Mouse (Mus musculus) lung, postnatal 0 days (tissue): Measurements from ENCODE around the gene Ror1.

Source experiments
- CTCF ChIP-seq: IDR thresholded peaks from 2 replicates; pipeline ENCODE4 v1.5.1; 2016; ENCODE audit warnings: antibody characterized with exemption, mild to moderate bottlenecking
- EP300 ChIP-seq: IDR thresholded peaks from 2 replicates; pipeline ENCODE4 v1.6.1; 2016; ENCODE audit warnings: antibody characterized with exemption, mild to moderate bottlenecking, control low read depth

DNA sequence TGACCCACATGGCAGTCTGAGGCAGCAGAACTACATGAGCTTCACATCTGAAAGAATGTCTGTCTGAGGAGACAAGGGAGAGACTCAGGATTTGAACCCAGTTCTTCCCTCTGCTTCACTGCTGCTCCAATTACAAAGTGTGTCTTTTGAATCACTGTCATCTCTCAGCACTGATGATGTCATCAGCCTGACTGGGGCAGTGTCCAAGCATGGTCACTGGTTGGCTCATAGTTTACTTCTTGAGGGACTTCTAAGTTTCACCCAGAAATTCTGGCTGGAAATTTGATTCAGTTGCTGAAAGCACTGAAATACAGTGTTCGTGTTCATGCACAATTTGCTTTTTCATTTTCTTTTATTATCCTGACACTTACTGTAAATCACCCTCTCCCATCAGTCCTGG is 219.5 kb downstream of the Ror1 start:
- TF ChIP-seq CTCF (no peak), EP300 (no peak)
